Mouse (Mus musculus) left cerebral cortex, adult 2 months (tissue): Measurements from ENCODE around the gene Fam198b. TPM values are rescaled to one million over a fixed set of nuclear protein-coding genes. Genes with fewer than 3 reads are reported as not detected.

Source experiments
- DNase-seq, 2 experiments: peaks; one replicate each; pipeline ENCODE4 v3.0.0; 2021 to 2022; ENCODE audit warnings: low spot score in 2 of 2, mixed read lengths in 1 of 2; ENCODE audit errors: extremely low spot score in 1 of 2
- H3K27ac ChIP-seq: fragments of 200-600 bp; 2 replicates; pipeline ENCODE4 v1.8.1; 2022
- H3K4me3 ChIP-seq: fragments of 200-600 bp; 2 replicates; pipeline ENCODE4 v1.8.1; 2022
- CTCF ChIP-seq: fragments of 200-600 bp; IDR thresholded peaks from 2 replicates; pipeline ENCODE4 v1.8.1; 2022; ENCODE audit warnings: antibody characterized with exemption, mild to moderate bottlenecking, moderate library complexity
- intact Hi-C: fragments of 180-260 bp; cut with DNase I; formaldehyde crosslinking; loops from one replicate; pipeline ENCODE4 v1.15.1; 2025
- total RNA-seq, 2 experiments: library from RNA; stranded (reverse); gene quantifications; 2 replicates each; pipeline ENCODE4 v1.2.3; 2021

Fam198b gene
- total RNA-seq, 2 experiments from 2014 or later, result 7.3 to 8.5 TPM

DNA sequence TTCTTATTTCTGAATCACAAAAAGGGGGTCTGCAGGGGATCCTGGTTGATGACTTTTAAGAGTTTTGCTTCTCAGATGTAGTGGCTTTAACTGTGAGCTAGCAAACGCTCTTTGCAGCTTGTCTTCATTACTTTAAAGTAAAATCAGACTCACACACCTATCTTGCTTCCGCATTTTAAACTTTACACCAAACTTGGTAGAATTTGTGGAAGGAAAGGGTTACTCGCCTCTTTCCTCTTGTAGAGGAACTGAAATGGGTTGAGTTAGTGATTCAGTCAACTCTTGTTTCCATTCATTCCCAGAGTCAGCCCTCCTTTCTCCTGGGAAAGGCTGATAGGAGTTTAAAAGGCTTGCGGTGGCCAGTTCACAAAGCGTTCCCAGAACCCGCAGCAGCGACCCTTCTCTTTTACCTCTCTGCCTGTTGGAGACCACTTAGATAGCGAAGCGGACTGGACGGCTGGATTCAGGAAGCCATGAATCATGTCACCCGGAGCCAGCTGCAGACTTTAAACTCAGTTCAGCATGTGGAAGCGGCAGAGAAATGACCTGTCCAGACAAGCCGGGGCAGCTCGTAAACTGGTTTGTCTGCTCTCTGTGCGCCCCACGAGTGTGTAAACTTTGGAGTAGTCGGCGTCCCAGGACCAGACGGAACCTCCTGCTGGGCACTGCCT, 1.5 kb downstream of the Fam198b start:
- intact Hi-C loops, result loop anchor here (5.0 kb wide), 1 partner anchor 646 kb away; no protein-coding TSS in a partner anchor
- TF ChIP-seq CTCF, result no peak
- Histone ChIP-seq H3K4me3 (no peak overlapping the region; the same call in 1 of the 2 replicates), H3K27ac (peak overlapping the region; percentile 24; the same call in 1 of the 2 replicates)
- DNase-seq, result no peak

DNA sequence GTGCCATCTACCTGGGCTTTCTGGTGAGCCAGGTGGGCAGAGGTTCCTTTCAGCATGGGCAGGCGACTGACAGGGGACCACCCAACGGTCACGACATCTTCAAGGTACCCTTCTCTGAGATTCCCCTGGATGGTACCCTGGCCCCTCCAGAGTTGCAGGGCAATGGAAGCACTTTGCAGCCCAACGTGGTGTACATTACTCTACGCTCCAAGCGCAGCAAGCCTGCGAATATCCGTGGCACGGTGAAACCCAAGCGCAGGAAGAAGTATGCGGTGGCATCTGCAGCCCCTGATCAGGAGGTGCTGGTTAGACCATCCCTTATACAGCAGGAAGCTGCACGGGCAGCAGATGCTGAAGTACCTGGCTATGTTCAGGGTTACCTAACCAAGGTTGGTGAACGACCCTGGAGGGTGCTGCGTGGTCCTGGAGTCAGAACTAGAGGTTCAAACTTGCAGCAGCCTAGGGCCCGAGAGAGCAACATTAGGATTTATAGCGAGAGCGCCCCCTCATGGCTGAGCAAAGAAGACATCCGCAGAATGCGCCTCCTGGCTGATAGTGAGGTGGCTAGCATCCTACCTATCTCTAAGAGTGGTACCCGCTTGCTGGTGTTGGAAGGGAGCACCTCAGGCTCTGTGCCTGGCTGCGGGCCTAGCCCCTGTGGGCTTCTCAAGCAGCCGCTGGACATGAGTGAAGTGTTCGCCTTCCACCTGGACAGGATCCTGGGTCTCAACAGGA, 2.2 kb downstream of the Fam198b start:
- H3K27ac ChIP-seq, result peak overlapping the region; percentile 7
- no peak for DNase-seq
- H3K4me3 ChIP-seq, result no peak overlapping the region
- peak; percentile 47 for TF ChIP-seq CTCF
- intact Hi-C loops, result loop anchor here (5.0 kb wide), 1 partner anchor 646 kb away; no protein-coding TSS in a partner anchor

DNA sequence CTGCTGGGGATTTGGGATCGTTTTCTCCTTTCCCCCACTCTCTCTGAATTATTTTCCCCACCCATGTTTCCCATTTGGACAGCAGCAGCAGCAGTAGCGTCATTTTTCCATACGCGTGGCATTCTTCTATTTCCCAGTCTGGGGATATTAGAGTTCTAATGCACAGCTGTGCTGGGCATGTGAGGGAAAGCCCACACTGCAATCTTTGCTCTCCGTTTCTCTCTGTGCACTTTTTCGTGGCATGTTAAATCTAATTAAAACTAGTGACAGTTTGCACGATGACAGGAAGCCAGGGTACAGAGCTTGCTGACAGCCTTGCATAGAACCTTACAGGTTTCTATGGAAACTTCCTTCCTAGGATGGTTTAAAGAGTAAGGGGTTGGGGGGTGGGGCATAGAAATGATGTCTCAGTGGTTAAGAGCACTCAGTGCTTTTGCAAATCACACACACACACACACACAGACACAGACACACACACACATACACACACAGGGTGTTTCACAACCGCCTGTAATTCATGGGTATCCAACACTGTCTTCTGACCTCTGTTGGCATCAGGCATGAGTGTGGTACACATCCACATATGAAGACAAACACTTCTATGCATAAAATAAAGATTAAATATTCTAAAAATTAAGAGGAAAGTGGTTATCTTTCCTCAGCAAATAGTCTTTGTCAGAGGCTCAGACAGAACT, 3.0 kb downstream of the Fam198b start:
- Histone ChIP-seq H3K4me3 (no peak overlapping the region), H3K27ac (peak overlapping the region; percentile 7)
- no peak for TF ChIP-seq CTCF
- intact Hi-C loops, result loop anchor here (5.0 kb wide), 1 partner anchor 645 kb away; no protein-coding TSS in a partner anchor
- DNase-seq, result no peak

DNA sequence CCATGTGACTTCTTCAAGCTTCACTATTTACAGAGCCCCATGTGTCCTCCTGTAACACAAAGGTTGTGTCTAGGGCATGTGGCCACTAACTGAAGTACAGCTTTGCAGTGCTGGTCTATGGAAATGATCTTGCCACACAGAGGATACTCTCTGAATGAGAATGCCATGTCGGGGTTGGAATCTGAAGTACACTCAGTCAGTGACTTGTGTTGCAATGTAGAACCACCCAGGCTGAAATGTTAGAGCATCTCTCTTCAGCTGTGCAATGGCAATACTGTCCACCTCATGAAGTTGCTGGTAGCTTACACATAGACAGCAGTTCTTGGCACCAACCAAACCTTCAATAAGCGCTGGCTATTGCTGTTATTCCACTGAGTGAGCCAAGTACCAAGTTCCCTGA, 3.6 kb downstream of the Fam198b start:
- no peak for TF ChIP-seq CTCF
- H3K4me3 ChIP-seq, result no peak overlapping the region
- H3K27ac ChIP-seq, result no peak overlapping the region
- intact Hi-C loops, result loop anchor here (5.0 kb wide), 1 partner anchor 644 kb away; no protein-coding TSS in a partner anchor
- DNase-seq, result no peak

DNA sequence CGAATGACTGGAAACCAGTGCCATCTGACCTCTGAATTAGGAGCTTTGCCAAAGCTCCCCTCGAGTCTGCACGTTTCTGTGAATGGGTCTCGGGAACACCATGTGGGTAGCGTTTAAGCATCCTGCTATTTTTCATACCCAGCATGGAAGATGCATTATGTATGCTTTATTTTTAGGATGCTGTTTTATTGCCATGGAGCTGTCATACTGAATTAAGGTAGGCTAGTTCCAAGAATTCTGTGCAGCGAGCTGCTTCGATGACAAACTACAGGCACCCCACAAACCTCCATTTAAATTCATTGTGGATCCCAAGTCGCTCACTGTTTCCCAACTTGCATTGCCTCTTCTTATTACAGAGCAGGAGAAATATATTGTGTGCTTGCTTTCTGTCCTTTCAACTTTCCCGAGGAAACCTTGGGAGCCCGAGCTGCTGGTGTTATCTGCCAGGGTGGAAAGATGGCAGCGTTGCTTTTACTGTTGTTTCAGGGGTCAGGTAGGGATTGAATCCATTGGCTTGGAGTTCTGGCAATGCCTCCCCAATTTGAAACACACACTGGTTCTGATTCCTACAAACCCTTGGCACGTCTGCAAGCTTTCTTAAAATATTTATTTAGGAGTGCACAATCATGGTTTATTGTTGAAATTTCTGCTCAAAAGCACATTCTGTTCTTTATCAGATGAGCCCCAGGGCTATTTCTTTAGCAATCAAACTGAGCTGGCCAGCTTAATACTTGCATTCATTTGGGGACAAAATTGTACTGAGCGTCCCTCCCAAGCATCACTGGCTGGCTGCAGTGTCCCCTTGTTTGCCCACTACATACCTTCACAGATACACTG, 13.4 kb downstream of the Fam198b start:
- DNase-seq, result no peak
- TF ChIP-seq CTCF, result no peak
- intact Hi-C loops, result no loop called here
- H3K27ac ChIP-seq, result peak overlapping the region; percentile 63
- no peak overlapping the region for H3K4me3 ChIP-seq

DNA sequence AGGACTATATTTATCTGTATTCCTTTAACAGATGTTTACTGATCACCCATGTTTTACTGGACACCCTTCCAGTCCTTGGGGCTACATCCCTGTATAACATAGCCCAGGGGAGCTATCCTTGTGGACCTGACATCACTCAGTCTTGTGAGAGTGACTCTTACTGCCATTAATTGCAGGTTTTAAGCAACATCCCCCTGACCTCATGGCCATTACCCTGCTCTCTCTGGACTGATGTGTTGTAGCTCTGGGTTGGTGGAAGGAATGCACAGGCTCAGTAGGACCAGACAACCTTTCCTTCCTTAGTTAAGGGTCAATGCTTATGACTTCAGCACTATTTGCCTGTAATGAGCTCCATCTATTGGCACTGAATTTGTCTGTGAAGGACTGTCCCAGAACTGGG, 14.2 kb downstream of the Fam198b start:
- intact Hi-C loops, result no loop called here

DNA sequence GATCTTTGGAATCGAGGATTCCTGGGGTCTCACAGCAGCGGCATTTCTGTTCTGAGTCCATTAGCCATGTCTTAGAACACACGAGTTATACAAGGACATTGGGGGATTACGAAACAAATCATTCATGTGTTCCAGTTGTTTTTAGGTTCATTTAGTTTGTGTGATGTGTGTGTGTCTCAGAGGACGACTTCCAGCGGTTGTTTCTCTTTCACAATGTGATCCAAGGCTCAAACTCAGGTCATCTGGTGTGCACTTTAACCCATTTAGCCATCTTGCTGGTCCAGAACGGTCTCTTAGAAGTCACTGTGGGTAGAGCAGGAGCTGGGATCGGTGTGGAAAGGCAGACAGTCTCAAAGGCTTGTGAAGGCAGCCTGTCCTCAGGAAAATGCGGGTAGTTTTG, 15.6 kb downstream of the Fam198b start:
- TF ChIP-seq CTCF, result no peak
- H3K4me3 ChIP-seq, result no peak overlapping the region
- no peak for DNase-seq
- intact Hi-C loops, result no loop called here
- H3K27ac ChIP-seq, result no peak overlapping the region

More for the DNA sequence above, 14.2 kb downstream of the Fam198b start:
- Histone ChIP-seq H3K27ac (peak overlapping the region; percentile 58), H3K4me3 (no peak overlapping the region)
- TF ChIP-seq CTCF, result no peak
- DNase-seq, result no peak

DNA sequence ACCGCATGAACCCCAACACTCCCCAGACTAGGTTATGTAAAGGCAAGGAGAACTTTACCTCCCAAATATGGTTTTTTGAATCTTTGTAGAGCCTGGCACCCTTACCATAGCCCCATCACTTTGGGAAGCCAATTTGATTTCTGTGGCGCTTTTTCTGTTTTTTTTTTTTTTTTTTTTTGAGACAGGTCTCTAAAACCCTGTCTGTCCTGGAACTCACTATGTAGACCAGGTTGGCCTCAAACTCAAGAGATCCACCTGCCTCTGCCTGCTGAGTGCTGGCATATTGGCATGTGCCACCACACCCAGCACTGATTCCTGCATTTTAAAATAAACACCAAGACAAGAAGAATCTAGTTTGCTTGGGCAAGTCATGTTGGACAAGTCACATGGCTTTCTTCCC, 16.2 kb downstream of the Fam198b start:
- H3K27ac ChIP-seq, result no peak overlapping the region
- no peak for TF ChIP-seq CTCF
- no peak overlapping the region for H3K4me3 ChIP-seq
- intact Hi-C loops, result no loop called here
- no peak for DNase-seq

DNA sequence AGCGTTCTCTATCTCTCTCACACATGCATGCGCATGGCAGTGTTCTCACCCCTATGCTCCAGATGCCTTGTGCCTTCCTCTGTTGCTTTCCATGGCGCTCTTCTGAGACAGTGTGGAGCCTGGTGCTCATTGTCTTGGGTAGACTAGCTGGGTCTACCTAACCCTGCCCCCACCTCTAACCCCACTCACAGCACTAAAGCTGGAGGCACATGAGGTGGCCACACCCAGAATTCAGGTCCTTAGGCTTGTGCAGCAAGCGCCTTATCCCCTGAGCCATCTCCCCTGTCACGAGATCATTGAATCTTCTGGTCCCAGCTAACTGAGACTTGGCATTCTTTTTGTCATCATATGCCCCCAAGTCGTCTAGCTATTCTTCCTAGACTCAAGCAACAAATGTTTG, 17.0 kb downstream of the Fam198b start:
- no peak overlapping the region for H3K4me3 ChIP-seq
- intact Hi-C loops, result no loop called here
- DNase-seq, result no peak
- H3K27ac ChIP-seq, result no peak overlapping the region
- no peak for TF ChIP-seq CTCF

DNA sequence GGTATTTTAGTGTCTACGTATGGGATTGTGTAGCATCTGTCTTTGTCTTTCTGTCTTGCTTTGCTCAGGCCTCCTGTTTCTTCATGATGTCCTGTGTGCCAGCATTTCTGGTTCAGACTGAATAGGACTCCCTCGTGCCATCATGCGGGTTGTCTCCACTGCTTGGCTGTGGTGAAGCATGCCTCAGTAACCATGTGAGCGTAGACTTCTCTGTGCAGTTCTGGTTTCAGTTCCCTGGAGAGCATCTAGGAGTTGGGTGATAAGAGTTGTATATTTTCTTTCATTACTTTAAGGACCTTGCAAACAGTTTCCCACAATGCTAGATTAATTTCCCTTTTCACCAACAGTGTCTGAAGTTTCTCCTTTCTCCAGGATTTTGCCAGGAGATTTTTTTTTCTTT, 17.4 kb downstream of the Fam198b start:
- Histone ChIP-seq H3K4me3 (no peak overlapping the region), H3K27ac (no peak overlapping the region)
- no peak for TF ChIP-seq CTCF
- intact Hi-C loops, result no loop called here
- DNase-seq, result no peak

DNA sequence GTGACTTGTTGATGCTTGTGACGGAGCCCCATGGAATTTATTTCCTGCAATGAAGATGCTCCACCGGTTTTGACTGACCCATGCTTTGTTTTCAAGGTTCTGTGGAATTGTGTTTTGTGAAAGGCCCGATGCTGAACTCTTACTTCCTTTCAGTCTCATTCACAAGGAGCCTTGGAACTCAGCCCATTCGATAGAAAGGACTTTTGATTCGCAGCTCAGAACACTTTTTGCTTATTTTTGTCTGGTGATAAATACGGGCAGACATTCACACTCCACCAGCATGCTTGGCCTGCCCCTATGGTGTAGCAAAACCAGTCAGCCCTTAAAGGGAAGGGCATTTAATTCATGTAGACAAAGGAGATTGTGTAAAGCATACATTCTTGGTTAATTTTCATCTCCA, 19.5 kb downstream of the Fam198b start:
- intact Hi-C loops, result no loop called here
- no peak for DNase-seq
- TF ChIP-seq CTCF, result no peak
- H3K4me3 ChIP-seq, result no peak overlapping the region
- no peak overlapping the region for H3K27ac ChIP-seq
